Mouse (Mus musculus): ENCODE results near the gene Kri1.
"Not testable (repeated sequence)": the region's sequence is repeated elsewhere in the genome, so short reads cannot be mapped to it uniquely, and the experiment has no call there.

Kri1 gene

GRCm38 (mm10) chr9:21241343-21241742 is 46.4 kb downstream of the Kri1 start:
- DNase-seq: peak; percentile 59 to 70

GRCm38 (mm10) chr9:21239465-21239848 is 48.3 kb downstream of the Kri1 start:
- no peak for DNase-seq

- DNase-seq: peak; percentile 82 to 88
Observed at GRCm38 (mm10) chr9:21238733-21239464, 48.9 kb downstream of the Kri1 start, which contains the start of gene Keap1. Keap1 (minus strand) TSS chr9:21239361.

GRCm38 (mm10) chr9:21238004-21238732 is 49.6 kb downstream of the Kri1 start:
- no peak for DNase-seq

- peak; percentile 38 to 53 for DNase-seq
Observed at GRCm38 (mm10) chr9:21237368-21238003, 50.3 kb downstream of the Kri1 start.

- no peak for DNase-seq
Observed at GRCm38 (mm10) chr9:21236991-21237367, 50.8 kb downstream of the Kri1 start.

GRCm38 (mm10) chr9:21235341-21235740 is 52.4 kb downstream of the Kri1 start:
- DNase-seq: no peak

GRCm38 (mm10) chr9:21233805-21234204 is 54.0 kb downstream of the Kri1 start:
- DNase-seq: no peak

GRCm38 (mm10) chr9:21233366-21233765 is 54.4 kb downstream of the Kri1 start:
- DNase-seq: no peak

GRCm38 (mm10) chr9:21232867-21233266 is 54.9 kb downstream of the Kri1 start:
- DNase-seq: no peak

- no peak for DNase-seq
Observed at GRCm38 (mm10) chr9:21231551-21231950, 56.2 kb downstream of the Kri1 start.

GRCm38 (mm10) chr9:21227342-21227741 is 60.4 kb downstream of the Kri1 start:
- peak in 1 of 2 experiments; percentile 39 for DNase-seq

- DNase-seq: no peak
Observed at GRCm38 (mm10) chr9:21225415-21225758, 62.4 kb downstream of the Kri1 start.

- DNase-seq: no peak
Observed at GRCm38 (mm10) chr9:21224576-21225414, 63.0 kb downstream of the Kri1 start.

GRCm38 (mm10) chr9:21223906-21224305 is 63.9 kb downstream of the Kri1 start:
- DNase-seq: no peak

GRCm38 (mm10) chr9:21223490-21223889 is 64.3 kb downstream of the Kri1 start:
- not testable (repeated sequence) for DNase-seq

Measured in thymus, adult 18-20 months (tissue).